Mouse (Mus musculus): ENCODE data around the gene Camta2.

Gene Camta2

GRCm38 (mm10) chr11:70678092-70678491, 9.8 kb downstream of the Camta2 start:
- TF ChIP-seq GATA4 (IDR thresholded peaks at IDR 0.05; ENCODE audit: insufficient replicate concordance, low read length) = no peak

- TF ChIP-seq GATA4 (IDR thresholded peaks at IDR 0.05; ENCODE audit: insufficient replicate concordance, low read length) = no peak
These were observed 13.4 kb downstream of the Camta2 start for GRCm38 (mm10) chr11:70674501-70674900.

GRCm38 (mm10) chr11:70674014-70674413, 13.9 kb downstream of the Camta2 start:
- no peak for TF ChIP-seq GATA4 (IDR thresholded peaks at IDR 0.05; ENCODE audit: insufficient replicate concordance, low read length)

- TF ChIP-seq GATA4 (IDR thresholded peaks at IDR 0.05; ENCODE audit: insufficient replicate concordance, low read length) = no peak
These were observed 16.4 kb downstream of the Camta2 start for GRCm38 (mm10) chr11:70671333-70672047.

GRCm38 (mm10) chr11:70670483-70670882, 17.4 kb downstream of the Camta2 start:
- no peak for TF ChIP-seq GATA4 (IDR thresholded peaks at IDR 0.05; ENCODE audit: insufficient replicate concordance, low read length)

- TF ChIP-seq GATA4 (IDR thresholded peaks at IDR 0.05; ENCODE audit: insufficient replicate concordance, low read length) = no peak
These were observed 18.1 kb downstream of the Camta2 start for GRCm38 (mm10) chr11:70669582-70670345.

- no peak for TF ChIP-seq GATA4 (IDR thresholded peaks at IDR 0.05; ENCODE audit: insufficient replicate concordance, low read length)
These were observed 19.0 kb downstream of the Camta2 start, which contains the start of gene Spag7 for GRCm38 (mm10) chr11:70668771-70669505. Spag7 (minus strand) TSS chr11:70669416.

GRCm38 (mm10) chr11:70668335-70668770, 19.6 kb downstream of the Camta2 start:
- TF ChIP-seq GATA4 (IDR thresholded peaks at IDR 0.05; ENCODE audit: insufficient replicate concordance, low read length) = no peak

GRCm38 (mm10) chr11:70667271-70668150, 20.4 kb downstream of the Camta2 start:
- no peak for TF ChIP-seq GATA4 (IDR thresholded peaks at IDR 0.05; ENCODE audit: insufficient replicate concordance, low read length)

GRCm38 (mm10) chr11:70666687-70667086, 21.2 kb downstream of the Camta2 start:
- no peak for TF ChIP-seq GATA4 (IDR thresholded peaks at IDR 0.05; ENCODE audit: insufficient replicate concordance, low read length)

GRCm38 (mm10) chr11:70664741-70665140, 23.2 kb downstream of the Camta2 start:
- no peak for TF ChIP-seq GATA4 (IDR thresholded peaks at IDR 0.05; ENCODE audit: insufficient replicate concordance, low read length)

GRCm38 (mm10) chr11:70663957-70664356, 23.9 kb downstream of the Camta2 start:
- no peak for TF ChIP-seq GATA4 (IDR thresholded peaks at IDR 0.05; ENCODE audit: insufficient replicate concordance, low read length)

GRCm38 (mm10) chr11:70663101-70663500, 24.8 kb downstream of the Camta2 start:
- TF ChIP-seq GATA4 (IDR thresholded peaks at IDR 0.05; ENCODE audit: insufficient replicate concordance, low read length) = no peak

- no peak for TF ChIP-seq GATA4 (IDR thresholded peaks at IDR 0.05; ENCODE audit: insufficient replicate concordance, low read length)
These were observed 27.3 kb downstream of the Camta2 start for GRCm38 (mm10) chr11:70660571-70660970.

GRCm38 (mm10) chr11:70658942-70659341, 29.0 kb downstream of the Camta2 start:
- no peak for TF ChIP-seq GATA4 (IDR thresholded peaks at IDR 0.05; ENCODE audit: insufficient replicate concordance, low read length)

Measured in liver, adult (tissue).